Mouse (Mus musculus): ENCODE data around the gene Ehd2. TPM values are rescaled to one million over a fixed set of nuclear protein-coding genes. Genes with fewer than 3 reads are reported as not detected.

Ehd2 gene
- polyA plus RNA-seq (2014; fragmentation: Illumina TruSeq; extraction: RNeasy Lipid Tissue Mini Kit (QIAGEN cat#74804); ENCODE audit: low read depth, low replicate concordance), result 174 TPM

GRCm38 (mm10) chr7:15967312-15967711 lies at the start of gene Ehd2:
Gene Ehd2 (minus strand): TSS chr7:15967567.

DNA sequence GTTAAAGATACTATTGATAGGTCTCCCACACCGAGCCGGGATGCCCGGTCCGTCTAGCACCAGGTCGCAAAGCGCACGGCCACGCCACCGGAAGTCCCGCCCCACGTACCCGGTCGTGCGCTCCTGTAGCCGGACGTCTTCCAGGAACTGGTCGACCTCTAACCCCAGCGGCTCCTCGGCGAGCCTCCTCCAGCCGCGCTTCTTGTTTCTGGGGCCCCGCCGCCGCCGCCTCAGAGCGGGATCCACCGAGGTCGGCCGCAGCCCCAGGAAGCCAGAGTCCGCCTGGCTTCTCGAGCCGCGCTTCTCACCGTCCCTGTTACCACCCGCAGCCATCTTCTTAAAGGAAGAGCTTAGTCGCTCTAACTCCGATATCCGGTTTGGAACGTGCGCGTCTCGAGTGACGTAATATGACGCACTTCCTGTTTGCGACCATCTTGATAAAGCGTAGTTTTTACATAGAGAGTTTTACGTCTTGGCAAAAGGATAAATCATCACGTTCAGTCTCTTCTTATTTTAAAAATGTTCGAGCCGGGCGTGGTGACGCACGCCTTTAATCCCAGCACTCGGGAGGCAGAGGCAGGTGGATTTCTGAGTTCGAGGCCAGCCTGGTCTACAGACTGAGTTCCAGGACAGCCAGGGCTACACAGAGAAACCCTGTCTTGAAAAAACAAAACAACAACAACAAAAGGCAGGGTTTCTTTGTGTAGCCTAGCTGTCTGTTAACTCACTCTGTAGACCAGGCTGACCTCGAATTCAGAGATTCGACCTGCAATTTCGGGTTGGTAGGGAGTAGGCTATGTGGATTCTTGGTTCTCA lies 21.4 kb downstream of the Ehd2 start, which contains the start of gene Nop53:
Nop53 (minus strand) TSS at position 354 of the 816 bp plus-strand sequence.

DNA sequence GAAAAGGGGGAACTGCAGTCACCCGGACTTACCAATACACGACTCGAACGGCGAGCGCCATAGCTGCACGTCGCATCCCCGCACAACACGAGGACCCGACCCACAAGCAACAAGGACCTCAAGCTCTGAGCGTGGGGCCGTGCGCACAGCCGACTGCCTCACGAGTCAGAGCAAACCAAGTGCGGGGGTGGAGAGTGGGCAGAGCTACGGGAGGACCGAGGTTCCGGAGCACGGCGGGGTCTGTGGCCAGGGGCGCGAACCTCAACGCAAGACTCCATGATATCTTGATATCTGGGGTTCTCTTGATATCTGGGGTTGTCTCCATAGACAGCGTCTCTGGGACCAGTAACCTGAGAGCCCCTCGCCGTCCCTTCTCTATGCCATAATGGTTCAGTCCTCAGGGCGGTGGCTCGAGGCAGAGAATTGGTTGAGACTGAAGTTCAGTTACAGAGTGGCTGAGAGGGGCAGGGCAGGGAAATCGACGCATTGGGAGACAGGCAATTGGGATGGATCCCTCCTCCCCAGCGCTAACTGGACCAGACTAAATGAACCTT lies 45.1 kb downstream of the Ehd2 start, which contains the start of gene Selenow:
Selenow (minus strand) TSS at position 183 of the 554 bp plus-strand sequence.

Other genes with a start within 250 kb of the Ehd2 start
- not detected for gene Obox5, start 217.4 kb downstream of the Ehd2 start, polyA plus RNA-seq (2014; fragmentation: Illumina TruSeq; extraction: RNeasy Lipid Tissue Mini Kit (QIAGEN cat#74804); ENCODE audit: low read depth, low replicate concordance)
- not detected for gene Obox6, start 127.9 kb downstream of the Ehd2 start, polyA plus RNA-seq (2014; fragmentation: Illumina TruSeq; extraction: RNeasy Lipid Tissue Mini Kit (QIAGEN cat#74804); ENCODE audit: low read depth, low replicate concordance)
- gene Crx, start 87.6 kb downstream of the Ehd2 start, polyA plus RNA-seq (2014; fragmentation: Illumina TruSeq; extraction: RNeasy Lipid Tissue Mini Kit (QIAGEN cat#74804); ENCODE audit: low read depth, low replicate concordance), result not detected
- not detected for gene Crxos, start 85.0 kb downstream of the Ehd2 start, polyA plus RNA-seq (2014; fragmentation: Illumina TruSeq; extraction: RNeasy Lipid Tissue Mini Kit (QIAGEN cat#74804); ENCODE audit: low read depth, low replicate concordance)
- 259 TPM for gene Selenow, start 45.2 kb downstream of the Ehd2 start, polyA plus RNA-seq (2014; fragmentation: Illumina TruSeq; extraction: RNeasy Lipid Tissue Mini Kit (QIAGEN cat#74804); ENCODE audit: low read depth, low replicate concordance)
- gene Nop53, start 21.5 kb downstream of the Ehd2 start, polyA plus RNA-seq (2014; fragmentation: Illumina TruSeq; extraction: RNeasy Lipid Tissue Mini Kit (QIAGEN cat#74804); ENCODE audit: low read depth, low replicate concordance), result 190 TPM
- 7.2 TPM for gene Bicra, start 80.4 kb upstream of the Ehd2 start, polyA plus RNA-seq (2014; fragmentation: Illumina TruSeq; extraction: RNeasy Lipid Tissue Mini Kit (QIAGEN cat#74804); ENCODE audit: low read depth, low replicate concordance)
- 3.0 TPM for gene Zfp541, start 94.2 kb upstream of the Ehd2 start, polyA plus RNA-seq (2014; fragmentation: Illumina TruSeq; extraction: RNeasy Lipid Tissue Mini Kit (QIAGEN cat#74804); ENCODE audit: low read depth, low replicate concordance)
- 151 TPM for gene Napa, start 130.9 kb upstream of the Ehd2 start, polyA plus RNA-seq (2014; fragmentation: Illumina TruSeq; extraction: RNeasy Lipid Tissue Mini Kit (QIAGEN cat#74804); ENCODE audit: low read depth, low replicate concordance)
- 19.4 TPM for gene Kptn, start 152.3 kb upstream of the Ehd2 start, polyA plus RNA-seq (2014; fragmentation: Illumina TruSeq; extraction: RNeasy Lipid Tissue Mini Kit (QIAGEN cat#74804); ENCODE audit: low read depth, low replicate concordance)
- gene Slc8a2, start 162.3 kb upstream of the Ehd2 start, polyA plus RNA-seq (2014; fragmentation: Illumina TruSeq; extraction: RNeasy Lipid Tissue Mini Kit (QIAGEN cat#74804); ENCODE audit: low read depth, low replicate concordance), result 0.88 TPM
- gene Meis3, start 207.5 kb upstream of the Ehd2 start, polyA plus RNA-seq (2014; fragmentation: Illumina TruSeq; extraction: RNeasy Lipid Tissue Mini Kit (QIAGEN cat#74804); ENCODE audit: low read depth, low replicate concordance), result 7.8 TPM

Data from adipose tissue, adult 10 weeks (tissue).